Mouse (Mus musculus) stomach, postnatal 0 days (tissue): ENCODE measurements around the gene Ints5.

ENCODE experiments used
- CTCF ChIP-seq: IDR thresholded peaks from 2 replicates; pipeline ENCODE4 v1.5.1; 2016; ENCODE audit warnings: antibody characterized with exemption, low read depth, mild to moderate bottlenecking, moderate library complexity
- EP300 ChIP-seq: optimal IDR thresholded peaks from 2 replicates; pipeline ENCODE3; 2016; ENCODE audit warnings: antibody characterized with exemption

- TF ChIP-seq CTCF, result no peak
- TF ChIP-seq EP300, result no peak
These were observed 54.1 kb downstream of the Ints5 start for GRCm38 (mm10) chr19:8946929-8947328.
